In the genomic region with DNA sequence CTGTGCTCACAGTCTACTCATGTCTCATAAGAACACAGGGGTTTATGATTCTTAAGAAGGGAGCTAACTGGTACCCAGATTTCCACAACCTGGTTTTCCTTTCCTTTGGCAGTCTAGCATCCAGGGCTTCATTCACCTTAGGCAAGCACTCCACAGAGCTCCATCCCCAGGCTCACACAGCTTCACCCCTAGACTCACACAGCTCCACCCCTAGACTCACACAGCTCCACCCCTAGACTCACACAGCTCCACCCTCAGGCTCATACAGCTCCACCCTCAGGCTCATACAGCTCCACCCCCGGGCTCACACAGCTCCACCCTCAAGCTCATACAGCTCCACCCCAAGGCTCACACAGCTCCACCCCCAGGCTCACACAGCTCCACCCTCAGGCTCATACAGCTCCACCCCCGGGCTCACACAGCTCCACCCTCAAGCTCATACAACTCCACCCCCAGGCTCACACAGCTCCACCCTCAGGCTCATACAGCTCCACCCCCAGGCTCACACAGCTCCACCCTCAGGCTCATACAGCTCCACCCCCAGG, we compare ENCODE assay signal across 9 mouse cellular contexts. TPM values are rescaled to one million over a fixed set of nuclear protein-coding genes. Genes with fewer than 3 reads are reported as not detected.
DNase-seq lines count a peak whose midpoint lies in the region; ATAC-seq and TF ChIP-seq lines count a peak whose summit lies in the region.
"Not testable (repeated sequence)": the region's sequence is repeated elsewhere in the genome, so short reads cannot be mapped to it uniquely, and the experiment has no call there.
"Had no signal": no experiment of that assay in that cellular context is flagged by ENCODE, and none has a peak within 500 bp of the region (broad histone marks: within the 10 kb centered on the region; RNA-seq: fewer than 3 reads in every experiment).

No protein-coding gene starts in this region.

- H3K27me3 ChIP-seq in G1E (ENCODE audit: insufficient read depth, low read length): not testable (repeated sequence)

- not testable (repeated sequence) for H3K9me3 ChIP-seq in G1E (replicated peaks)

- not testable (repeated sequence) for H3K4me3 ChIP-seq in G1E (ENCODE audit: low read depth, low read length)

- peak; percentile 13 for DNase-seq in 416B (ENCODE audit: low read depth)
- not testable (repeated sequence) for DNase-seq in G1E (ENCODE audit: low spot score)
- DNase-seq in ZHBTc4 (ENCODE audit: low read depth, low spot score): peak; percentile 48

- not testable (repeated sequence) for H3K4me1 ChIP-seq in G1E (ENCODE audit: insufficient read depth, low read depth, low read length)

- not testable (repeated sequence) for H3K36me3 ChIP-seq in G1E (replicated peaks)

- ATAC-seq in G1E (ENCODE audit: extremely low read depth, insufficient number of reproducible peaks, low FRiP score, poor library complexity, severe bottlenecking): peak; percentile 34; the same call in 1 of the 2 replicates
- peak; percentile 70 for ATAC-seq in erythroblast, adult 5-6 weeks (replicated peaks; ENCODE audit: low FRiP score, poor library complexity, severe bottlenecking)
- peak; percentile 65 for ATAC-seq in granulocyte monocyte progenitor cell, adult 5-6 weeks (replicated peaks; ENCODE audit: poor library complexity, severe bottlenecking)
- ATAC-seq in megakaryocyte-erythroid progenitor cell, adult 5-6 weeks (replicated peaks; ENCODE audit: low FRiP score, low TSS enrichment, poor library complexity, severe bottlenecking): peak; percentile 71

- not testable (repeated sequence) for TF ChIP-seq CTCF in G1E (IDR thresholded peaks at IDR 0.05; ENCODE audit: low read depth, low read length)

RNA-seq across cellular contexts. Expression of gene Slc2a10, which starts 7.4 kb away (rescaled TPM):
- not detected in 2 replicates for total RNA-seq in G1E (2014; fragmentation: Nextera tagmentation)
- total RNA-seq in G1E (2017): 0.12 and 0.16 TPM in 2 replicates
- polyA plus RNA-seq in G1E (2012): not detected in 2 replicates
- total RNA-seq in erythroblast, adult 5-6 weeks (2015; ENCODE audit: low replicate concordance): not detected in 2 replicates
- 0.28 TPM in 1 of 2 replicates, not detected in the other for total RNA-seq in erythroblast, adult 5-6 weeks (2017; ENCODE audit: low replicate concordance)
- total RNA-seq in granulocyte monocyte progenitor cell, adult 5-6 weeks (2014; fragmentation: Nextera tagmentation): 0.21 and 1.3 TPM in 2 replicates
- not detected in 2 replicates for total RNA-seq in granulocyte monocyte progenitor cell, adult 5-6 weeks (2017)
- not detected in 2 replicates for total RNA-seq in megakaryocyte-erythroid progenitor cell, adult 5-6 weeks (2014; fragmentation: Nextera tagmentation)
- not detected in 2 replicates for total RNA-seq in megakaryocyte-erythroid progenitor cell, adult 5-6 weeks (2017)
- total RNA-seq: CH12.LX had no signal
- polyA plus RNA-seq: inflammation-experienced regulatory T-cells, adult 6 months; Patski had no signal

RNA-seq across cellular contexts. Expression of gene Trp53rka, which starts 17.9 kb away (rescaled TPM):
- total RNA-seq in G1E (2014; fragmentation: Nextera tagmentation) (7.3 and 8.4 TPM in 2 replicates), G1E (2017) (13.7 and 16.4 TPM in 2 replicates)
- 25.7 and 28.1 TPM in 2 replicates for polyA plus RNA-seq in G1E (2012)
- 1.5 and 4.2 TPM in 2 replicates for total RNA-seq in erythroblast, adult 5-6 weeks (2015; ENCODE audit: low replicate concordance)
- 1.5 and 1.7 TPM in 2 replicates for total RNA-seq in erythroblast, adult 5-6 weeks (2017; ENCODE audit: low replicate concordance)
- total RNA-seq in granulocyte monocyte progenitor cell, adult 5-6 weeks (2014; fragmentation: Nextera tagmentation): 4.6 and 7.0 TPM in 2 replicates
- 8.4 and 15.7 TPM in 2 replicates for total RNA-seq in granulocyte monocyte progenitor cell, adult 5-6 weeks (2017)
- 11.4 and 18.9 TPM in 2 replicates for total RNA-seq in megakaryocyte-erythroid progenitor cell, adult 5-6 weeks (2014; fragmentation: Nextera tagmentation)
- 6.4 and 11.6 TPM in 2 replicates for total RNA-seq in megakaryocyte-erythroid progenitor cell, adult 5-6 weeks (2017)

RNA-seq across cellular contexts. Expression of gene Slc13a3, which starts 38.0 kb away (rescaled TPM):
- not detected in 2 replicates for total RNA-seq in G1E (2014; fragmentation: Nextera tagmentation)
- 0.11 and 0.17 TPM in 2 replicates for total RNA-seq in G1E (2017)
- not detected in 2 replicates for polyA plus RNA-seq in G1E (2012)
- not detected in 2 replicates for total RNA-seq in erythroblast, adult 5-6 weeks (2015; ENCODE audit: low replicate concordance)
- total RNA-seq in erythroblast, adult 5-6 weeks (2017; ENCODE audit: low replicate concordance): not detected in 2 replicates
- total RNA-seq in granulocyte monocyte progenitor cell, adult 5-6 weeks (2014; fragmentation: Nextera tagmentation): not detected in 2 replicates
- total RNA-seq in granulocyte monocyte progenitor cell, adult 5-6 weeks (2017): 0.04 and 0.67 TPM in 2 replicates
- not detected in 2 replicates for total RNA-seq in megakaryocyte-erythroid progenitor cell, adult 5-6 weeks (2014; fragmentation: Nextera tagmentation)
- total RNA-seq in megakaryocyte-erythroid progenitor cell, adult 5-6 weeks (2017): not detected in 2 replicates
- total RNA-seq: CH12.LX had no signal
- polyA plus RNA-seq: inflammation-experienced regulatory T-cells, adult 6 months had no signal
